In genomic region chr9:111689680-111690483, GRCm38 (mm10) we compare ENCODE assay signal across 9 mouse cellular contexts. TPM values are rescaled to one million over a fixed set of nuclear protein-coding genes. Genes with fewer than 3 reads are reported as not detected.
DNase-seq lines count a peak whose midpoint lies in the region; ATAC-seq lines count a peak whose summit lies in the region.
"Had no signal": no experiment of that assay in that cellular context is flagged by ENCODE, and none has a peak within 500 bp of the region (broad histone marks: within the 10 kb centered on the region; RNA-seq: fewer than 3 reads in every experiment).

Gene Stac (minus strand): TSS chr9:111690348.

- peak within 1 kb of the TSS; percentile 96 for H3K4me2 ChIP-seq in kidney, embryonic 15.5 days
- peak within 1 kb of the TSS; percentile 99 for H3K4me2 ChIP-seq in intestine, embryonic 16.5 days (ENCODE audit: low read depth, low read length)
- peak within 1 kb of the TSS; percentile 95 for H3K4me2 ChIP-seq in neural tube, embryonic 11.5 days (ENCODE audit: low read depth)

- 2% methylated on average over 64 of the region's 64 CpGs for WGBS in kidney, embryonic 15.5 days
- WGBS in forebrain, embryonic 10.5 days = 3% methylated on average over 64 of the region's 64 CpGs
- 2% methylated on average over 64 of the region's 64 CpGs for WGBS in intestine, embryonic 16.5 days
- 3% methylated on average over 61 of the region's 64 CpGs for WGBS in neural tube, embryonic 11.5 days

- H3K9ac ChIP-seq in kidney, embryonic 15.5 days = peak within 1 kb of the TSS; percentile 35
- peak within 1 kb of the TSS; percentile 53 for H3K9ac ChIP-seq in intestine, embryonic 16.5 days (ENCODE audit: low read depth, low read length)
- H3K9ac ChIP-seq in neural tube, embryonic 11.5 days (ENCODE audit: low read length) = peak within 1 kb of the TSS; percentile 48

- no peak within 1 kb of the TSS for H3K27ac ChIP-seq in kidney, embryonic 15.5 days
- peak within 1 kb of the TSS; percentile 79 for H3K27ac ChIP-seq in forebrain, embryonic 10.5 days
- H3K27ac ChIP-seq in intestine, embryonic 16.5 days (ENCODE audit: low read length) = no peak within 1 kb of the TSS
- H3K27ac ChIP-seq in neural tube, embryonic 11.5 days (ENCODE audit: low read depth, low read length) = no peak within 1 kb of the TSS

- peak; percentile 91 for ATAC-seq in kidney, embryonic 15.5 days (replicated peaks; ENCODE audit: low FRiP score)
- peak; percentile 71 for ATAC-seq in intestine, embryonic 16.5 days
- peak; percentile 79 for ATAC-seq in neural tube, embryonic 11.5 days (ENCODE audit: insufficient read depth, low FRiP score, low TSS enrichment)
- ATAC-seq: Patski had no signal

- peaks cover 10% of the 10 kb centered on the region for H3K4me1 ChIP-seq in kidney, embryonic 15.5 days
- H3K4me1 ChIP-seq in forebrain, embryonic 10.5 days = peaks cover 11% of the 10 kb centered on the region
- peaks cover 5% of the 10 kb centered on the region; the same call in 1 of the 2 replicates for H3K4me1 ChIP-seq in intestine, embryonic 16.5 days (ENCODE audit: control insufficient read depth, insufficient read depth, low read length)
- no peaks in the 10 kb centered on the region for H3K4me1 ChIP-seq in neural tube, embryonic 11.5 days (ENCODE audit: control insufficient read depth, insufficient read depth, low read length)

- no peaks in the 10 kb centered on the region for H3K36me3 ChIP-seq in kidney, embryonic 15.5 days
- H3K36me3 ChIP-seq in forebrain, embryonic 10.5 days (replicated peaks) = no peaks in the 10 kb centered on the region
- no peaks in the 10 kb centered on the region for H3K36me3 ChIP-seq in intestine, embryonic 16.5 days (ENCODE audit: control insufficient read depth, insufficient read depth, low read length)
- no peaks in the 10 kb centered on the region for H3K36me3 ChIP-seq in neural tube, embryonic 11.5 days (ENCODE audit: control insufficient read depth, insufficient read depth, low read length)

- H3K4me3 ChIP-seq in kidney, embryonic 15.5 days (replicated peaks) = peak within 1 kb of the TSS; percentile 54
- H3K4me3 ChIP-seq in forebrain, embryonic 10.5 days = peak within 1 kb of the TSS; percentile 62
- peak within 1 kb of the TSS; percentile 58 for H3K4me3 ChIP-seq in intestine, embryonic 16.5 days (ENCODE audit: low read length)
- peak within 1 kb of the TSS; percentile 54 for H3K4me3 ChIP-seq in neural tube, embryonic 11.5 days (ENCODE audit: low read depth, low read length)

- DNase-seq in kidney, adult 11 months = no peak
- DNase-seq in adrenal gland, postnatal 10 days = peak; percentile 54
- DNase-seq in forebrain, embryonic 10.5 days (ENCODE audit: extremely low spot score, low spot score) = peak; percentile 32
- peak; percentile 27 for DNase-seq in neural tube, embryonic 11.5 days (ENCODE audit: low spot score)
- no peak for DNase-seq in ovary, postnatal 10 days (ENCODE audit: low spot score)
- no peak for DNase-seq in natural killer cell, adult 2 months (ENCODE audit: low spot score in 2 of 2)

- no peaks in the 10 kb centered on the region for H3K9me3 ChIP-seq in kidney, embryonic 15.5 days (replicated peaks)
- no peaks in the 10 kb centered on the region for H3K9me3 ChIP-seq in forebrain, embryonic 10.5 days
- no peaks in the 10 kb centered on the region for H3K9me3 ChIP-seq in intestine, embryonic 16.5 days (ENCODE audit: control insufficient read depth, low read length)
- H3K9me3 ChIP-seq in neural tube, embryonic 11.5 days (ENCODE audit: control insufficient read depth, low read length) = no peaks in the 10 kb centered on the region

- peaks cover 25% of the 10 kb centered on the region for H3K27me3 ChIP-seq in kidney, embryonic 15.5 days
- peaks cover 40% of the 10 kb centered on the region for H3K27me3 ChIP-seq in forebrain, embryonic 10.5 days (ENCODE audit: poor library complexity, severe bottlenecking)
- peaks cover 18% of the 10 kb centered on the region for H3K27me3 ChIP-seq in intestine, embryonic 16.5 days (replicated peaks; ENCODE audit: control insufficient read depth, insufficient read depth, low read length)
- peaks cover 11% of the 10 kb centered on the region; the same call in 1 of the 2 replicates for H3K27me3 ChIP-seq in neural tube, embryonic 11.5 days (ENCODE audit: control insufficient read depth, insufficient read depth, low read length)
- H3K27me3 ChIP-seq: Patski had no signal

RNA-seq across cellular contexts. Expression of gene Stac, which starts in this region (rescaled TPM):
- polyA plus RNA-seq in kidney, embryonic 15.5 days (2015; fragmentation: Nextera tagmentation; extraction: Ambion mirVana) = 2.1 and 4.7 TPM in 2 replicates
- 10 to 100 TPM in 1 of 2 experiments, 1 to 10 TPM in 1; 7.3 to 11.4 TPM for total RNA-seq in adrenal gland, postnatal 10 days (2021)
- 0.22 and 0.52 TPM in 2 replicates for polyA plus RNA-seq in forebrain, embryonic 10.5 days (2016; fragmentation: Nextera tagmentation; extraction: Ambion mirVana)
- 2.8 and 2.9 TPM in 2 replicates for polyA plus RNA-seq in intestine, embryonic 16.5 days (2015; fragmentation: Nextera tagmentation; extraction: Ambion mirVana)
- 1.2 and 1.8 TPM in 2 replicates for polyA plus RNA-seq in neural tube, embryonic 11.5 days (2014; fragmentation: Nextera tagmentation; extraction: Ambion mirVana)

Comparison
In these comparisons a context has a peak if more than half of its experiments do, and no peak if none do; other contexts are left out.
1. Peak in DNase-seq, H3K4me3 ChIP-seq and H3K27ac ChIP-seq in forebrain, embryonic 10.5 days; RNA of the gene not detected or under 1 TPM.
2. DNase-seq: peak in adrenal gland, postnatal 10 days (single experiment) and neural tube, embryonic 11.5 days (single experiment); none in kidney, adult 11 months (single experiment), ovary, postnatal 10 days (single experiment) and natural killer cell, adult 2 months (0 of 2).
3. Peak in every context shown above with its lines, with median percentiles within 50 percentile points of each other: ATAC-seq, H3K4me2 ChIP-seq, H3K4me3 ChIP-seq and H3K9ac ChIP-seq.